Mouse (Mus musculus) lung, embryonic 15.5 days (tissue): ENCODE results near the gene Tpbg. TPM values are rescaled to one million over a fixed set of nuclear protein-coding genes. Genes with fewer than 3 reads are reported as not detected.

ENCODE experiments used
- ATAC-seq: fragments of 200-750 bp; cut with Nextera tagmentation; 2 replicates; pipeline ENCODE4 v1.8.0; 2017; ENCODE audit warnings: moderate number of reproducible peaks, borderline replicate concordance; ENCODE audit not compliant: low FRiP score, low TSS enrichment; ENCODE audit errors: extremely low read depth
- H3K27ac ChIP-seq: fragments of 300-500 bp; sonication (generic); 2 replicates; pipeline ENCODE4 v1.5.1; 2015; ENCODE audit warnings: moderate library complexity, mild to moderate bottlenecking, inconsistent platforms
- H3K27me3 ChIP-seq: fragments of 300-500 bp; sonication (generic); 2 replicates; pipeline ENCODE4 v1.6.1; 2015; ENCODE audit warnings: inconsistent platforms
- H3K36me3 ChIP-seq: fragments of 300-500 bp; sonication (generic); 2 replicates; pipeline ENCODE4 v1.6.1; 2015; ENCODE audit warnings: inconsistent platforms
- H3K4me1 ChIP-seq: fragments of 300-500 bp; sonication (generic); 2 replicates; pipeline ENCODE4 v1.6.1; 2015; ENCODE audit warnings: inconsistent platforms
- H3K4me2 ChIP-seq: fragments of 300-500 bp; sonication (generic); 2 replicates; pipeline ENCODE4 v1.6.1; 2015; ENCODE audit warnings: inconsistent platforms, mild to moderate bottlenecking, moderate library complexity
- H3K4me3 ChIP-seq: fragments of 300-500 bp; sonication (generic); 2 replicates; pipeline ENCODE4 v1.5.1; 2015; ENCODE audit warnings: mild to moderate bottlenecking, inconsistent platforms
- H3K9ac ChIP-seq: fragments of 300-500 bp; sonication (generic); 2 replicates; pipeline ENCODE4 v1.6.1; 2015; ENCODE audit warnings: inconsistent platforms
- H3K9me3 ChIP-seq: fragments of 300-500 bp; sonication (generic); 2 replicates; pipeline ENCODE4 v1.6.1; 2016; ENCODE audit warnings: inconsistent platforms
- WGBS: fragments of 180-500 bp; shearing (Covaris S2); methylation state at CpG from one replicate; pipeline ENCODE4 v1.1.7; 2015; 5-methylcytosine and 5-hydroxymethylcytosine counted together
- polyA plus RNA-seq: library from polyadenylated mRNA; unstranded; fragments of >200 nt; fragmentation: Nextera tagmentation; extraction: Ambion mirVana; gene quantifications from 2 replicates; pipeline ENCODE4 v1.2.1, GENCODE M21; 2015

Tpbg gene
- polyA plus RNA-seq, 1 experiment from 2014 or later = 12.9 TPM

DNA sequence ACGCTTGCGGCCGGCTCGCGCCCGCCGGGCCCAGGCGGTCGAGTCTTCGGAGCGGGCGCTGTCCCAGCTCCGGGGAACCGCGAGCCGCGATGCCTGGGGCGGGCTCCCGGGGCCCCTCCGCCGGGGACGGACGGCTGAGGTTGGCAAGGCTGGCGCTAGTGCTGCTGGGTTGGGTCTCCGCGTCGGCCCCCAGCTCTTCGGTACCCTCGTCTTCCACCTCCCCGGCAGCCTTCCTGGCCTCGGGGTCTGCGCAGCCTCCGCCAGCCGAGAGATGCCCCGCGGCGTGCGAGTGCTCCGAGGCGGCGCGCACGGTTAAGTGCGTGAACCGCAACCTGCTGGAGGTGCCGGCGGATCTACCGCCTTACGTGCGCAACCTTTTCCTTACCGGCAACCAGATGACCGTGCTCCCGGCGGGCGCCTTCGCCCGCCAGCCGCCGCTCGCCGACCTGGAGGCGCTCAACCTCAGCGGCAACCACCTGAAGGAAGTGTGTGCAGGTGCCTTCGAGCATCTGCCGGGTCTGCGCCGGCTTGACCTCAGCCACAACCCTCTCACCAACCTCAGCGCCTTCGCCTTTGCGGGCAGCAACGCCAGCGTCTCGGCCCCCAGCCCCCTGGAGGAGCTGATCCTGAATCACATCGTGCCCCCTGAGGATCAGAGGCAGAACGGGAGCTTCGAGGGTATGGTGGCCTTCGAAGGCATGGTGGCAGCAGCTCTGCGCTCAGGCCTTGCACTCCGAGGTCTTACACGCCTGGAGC is 1.9 kb downstream of the Tpbg start:
- H3K36me3 ChIP-seq = peaks cover 5% of the 10 kb centered on the region
- no peaks in the 10 kb centered on the region for H3K9me3 ChIP-seq
- ATAC-seq = peak; percentile 10; the same call in 1 of the 2 replicates
- peak overlapping the region; percentile 98 for H3K4me2 ChIP-seq
- peak overlapping the region; percentile 74 for H3K4me3 ChIP-seq
- H3K4me1 ChIP-seq = peaks cover 13% of the 10 kb centered on the region
- H3K9ac ChIP-seq = peak overlapping the region; percentile 70
- 2% methylated on average over 80 of the region's 80 CpGs for WGBS
- peak overlapping the region; percentile 85 for H3K27ac ChIP-seq
- peaks cover 5% of the 10 kb centered on the region; the same call in 1 of the 2 replicates for H3K27me3 ChIP-seq

DNA sequence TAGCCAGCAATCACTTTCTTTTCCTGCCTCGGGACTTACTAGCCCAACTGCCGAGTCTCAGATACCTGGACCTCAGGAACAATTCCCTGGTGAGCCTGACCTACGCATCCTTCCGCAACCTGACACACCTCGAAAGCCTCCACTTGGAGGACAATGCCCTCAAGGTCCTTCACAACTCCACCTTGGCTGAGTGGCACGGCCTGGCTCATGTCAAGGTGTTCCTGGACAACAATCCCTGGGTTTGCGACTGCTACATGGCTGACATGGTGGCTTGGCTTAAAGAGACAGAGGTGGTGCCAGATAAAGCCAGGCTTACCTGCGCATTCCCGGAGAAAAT is 2.4 kb downstream of the Tpbg start:
- Histone ChIP-seq H3K4me1 (peaks cover 13% of the 10 kb centered on the region), H3K27ac (no peak overlapping the region), H3K27me3 (peaks cover 5% of the 10 kb centered on the region; the same call in 1 of the 2 replicates), H3K9me3 (no peaks in the 10 kb centered on the region), H3K36me3 (peaks cover 5% of the 10 kb centered on the region), H3K4me3 (peak overlapping the region; percentile 74), H3K9ac (peak overlapping the region; percentile 70; the same call in 1 of the 2 replicates), H3K4me2 (peak overlapping the region; percentile 98)
- no peak for ATAC-seq
- 61% methylated on average over 9 of the region's 9 CpGs for WGBS

DNA sequence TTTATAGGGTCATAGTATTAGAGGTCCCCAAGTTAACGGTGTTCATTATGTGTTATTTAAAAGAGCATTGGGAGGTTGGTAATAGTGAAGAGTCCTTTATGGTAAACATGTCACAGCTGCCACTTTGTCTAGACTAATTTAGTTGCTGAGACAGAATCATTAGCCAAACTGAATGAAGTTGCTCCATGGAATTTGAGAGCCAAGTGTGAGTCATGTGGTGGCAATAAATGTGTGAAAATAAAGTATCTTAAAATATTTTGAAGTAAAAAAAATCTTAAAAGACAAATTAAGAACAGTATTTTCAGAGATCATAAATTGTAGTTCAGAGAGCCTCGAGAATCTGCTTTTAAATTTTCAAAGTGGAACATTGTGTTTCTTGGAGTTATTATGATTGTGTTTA is 4.0 kb downstream of the Tpbg start:
- no peak overlapping the region for H3K4me2 ChIP-seq
- 65% methylated on average over 2 of the region's 2 CpGs for WGBS
- peaks cover 13% of the 10 kb centered on the region for H3K4me1 ChIP-seq
- no peak overlapping the region for H3K27ac ChIP-seq
- H3K36me3 ChIP-seq = peaks cover 5% of the 10 kb centered on the region
- no peak overlapping the region for H3K4me3 ChIP-seq
- peaks cover 5% of the 10 kb centered on the region; the same call in 1 of the 2 replicates for H3K27me3 ChIP-seq
- no peak overlapping the region for H3K9ac ChIP-seq
- no peaks in the 10 kb centered on the region for H3K9me3 ChIP-seq
- ATAC-seq = no peak

DNA sequence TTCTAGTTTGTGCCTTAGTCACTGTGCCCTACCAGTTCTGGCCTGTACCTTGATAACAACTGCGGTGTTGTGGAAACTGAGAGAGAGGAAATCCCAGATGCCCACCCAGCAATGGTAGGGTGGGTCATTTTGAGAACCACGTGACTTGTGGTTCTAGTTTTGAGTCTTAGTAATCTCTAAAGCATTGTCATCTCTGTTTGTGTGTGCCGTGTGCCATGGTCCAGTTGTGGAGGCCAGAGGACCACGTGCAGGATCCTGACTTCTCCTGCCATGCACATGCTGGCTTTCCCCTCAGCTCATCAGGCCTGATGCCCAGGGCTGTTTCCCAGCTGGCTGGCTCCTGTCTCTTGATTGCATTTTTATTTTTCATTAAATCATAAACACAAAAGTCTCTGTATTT is 12.6 kb downstream of the Tpbg start:
- no peak overlapping the region for H3K27ac ChIP-seq
- H3K27me3 ChIP-seq = no peaks in the 10 kb centered on the region
- WGBS = 85% methylated on average over 4 of the region's 4 CpGs
- H3K4me3 ChIP-seq = no peak overlapping the region
- H3K4me2 ChIP-seq = no peak overlapping the region
- no peak overlapping the region for H3K9ac ChIP-seq
- no peaks in the 10 kb centered on the region for H3K4me1 ChIP-seq
- H3K36me3 ChIP-seq = no peaks in the 10 kb centered on the region
- H3K9me3 ChIP-seq = no peaks in the 10 kb centered on the region
- no peak for ATAC-seq

DNA sequence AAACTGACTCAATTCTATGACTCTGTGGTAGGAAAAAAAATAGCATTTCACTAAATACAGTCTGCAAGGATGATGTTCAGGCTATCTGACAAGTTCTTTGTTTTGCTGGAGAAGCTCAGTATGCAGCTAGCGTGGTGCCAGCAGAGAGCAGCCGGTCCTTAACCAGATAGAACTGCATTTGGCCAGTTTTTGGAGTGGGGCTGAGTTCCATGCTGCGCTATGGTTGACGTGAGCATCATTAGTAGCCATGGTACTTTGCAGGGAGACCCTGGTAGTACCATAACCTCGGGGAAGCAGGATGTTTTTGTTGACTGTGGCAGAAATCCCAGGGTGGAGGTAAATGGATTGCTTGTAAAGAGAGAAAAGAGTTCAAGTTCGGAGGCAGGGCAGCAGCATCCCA is 14.3 kb downstream of the Tpbg start:
- no peak for ATAC-seq
- H3K9ac ChIP-seq = no peak overlapping the region
- H3K9me3 ChIP-seq = no peaks in the 10 kb centered on the region
- H3K27ac ChIP-seq = no peak overlapping the region
- H3K4me2 ChIP-seq = no peak overlapping the region
- no peaks in the 10 kb centered on the region for H3K27me3 ChIP-seq
- no peak overlapping the region for H3K4me3 ChIP-seq
- H3K36me3 ChIP-seq = no peaks in the 10 kb centered on the region
- 0 out of 2 replicates have a peak, but pooled peaks cover 4% of the 10 kb centered on the region for H3K4me1 ChIP-seq
- 57% methylated on average over 6 of the region's 6 CpGs for WGBS

DNA sequence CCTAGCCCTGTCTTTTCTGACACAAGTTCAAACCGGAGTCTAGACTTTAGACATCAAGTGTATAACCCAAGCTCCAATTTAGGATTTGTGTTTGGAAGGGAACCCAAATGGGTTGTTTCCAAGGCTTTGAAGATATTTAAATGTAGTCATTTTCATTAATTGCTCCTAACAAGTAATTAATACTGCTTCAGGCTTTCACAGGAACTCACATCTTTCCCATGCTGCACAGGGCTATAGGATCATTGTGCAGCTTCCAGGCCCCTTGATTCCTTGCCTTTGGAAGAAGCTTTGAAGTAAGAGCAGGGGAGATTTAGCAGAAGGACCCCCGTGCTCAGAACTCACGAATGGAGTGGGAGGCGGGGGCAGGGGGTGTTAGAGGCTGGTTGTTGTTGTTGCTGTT is 18.9 kb downstream of the Tpbg start:
- ATAC-seq = no peak
- no peaks in the 10 kb centered on the region for H3K9me3 ChIP-seq
- WGBS = 50% methylated on average over 4 of the region's 4 CpGs

DNA sequence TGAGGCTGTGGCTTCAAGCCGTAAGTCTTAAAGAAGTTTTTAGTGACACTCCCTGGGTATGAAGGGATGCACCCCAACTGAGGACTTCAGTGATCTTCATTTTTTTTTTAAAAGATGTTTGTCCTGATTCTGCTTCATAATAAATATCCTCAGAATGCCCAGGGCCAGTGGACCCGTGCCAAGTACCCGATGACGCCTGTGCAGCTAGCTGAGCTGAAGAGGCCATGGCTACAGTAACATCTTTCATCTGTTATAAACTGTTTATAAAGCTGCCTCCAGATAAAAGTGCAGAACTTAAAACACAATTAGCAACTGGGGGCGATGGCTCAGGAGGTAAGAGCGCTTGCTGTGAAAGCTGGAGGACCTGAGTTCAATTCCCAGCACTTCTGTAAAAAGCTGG is 20.4 kb downstream of the Tpbg start:
- no peak for ATAC-seq
- Histone ChIP-seq H3K9me3 (no peaks in the 10 kb centered on the region), H3K4me1 (peaks cover 13% of the 10 kb centered on the region), H3K27me3 (no peaks in the 10 kb centered on the region), H3K9ac (no peak overlapping the region), H3K27ac (no peak overlapping the region), H3K36me3 (no peaks in the 10 kb centered on the region), H3K4me3 (no peak overlapping the region), H3K4me2 (no peak overlapping the region)
- 35% methylated on average over 6 of the region's 6 CpGs for WGBS

More for the DNA sequence above, 18.9 kb downstream of the Tpbg start:
- no peaks in the 10 kb centered on the region for H3K27me3 ChIP-seq
- H3K4me3 ChIP-seq = no peak overlapping the region
- peaks cover 13% of the 10 kb centered on the region for H3K4me1 ChIP-seq
- no peak overlapping the region for H3K9ac ChIP-seq
- H3K27ac ChIP-seq = no peak overlapping the region
- H3K36me3 ChIP-seq = no peaks in the 10 kb centered on the region
- no peak overlapping the region for H3K4me2 ChIP-seq

DNA sequence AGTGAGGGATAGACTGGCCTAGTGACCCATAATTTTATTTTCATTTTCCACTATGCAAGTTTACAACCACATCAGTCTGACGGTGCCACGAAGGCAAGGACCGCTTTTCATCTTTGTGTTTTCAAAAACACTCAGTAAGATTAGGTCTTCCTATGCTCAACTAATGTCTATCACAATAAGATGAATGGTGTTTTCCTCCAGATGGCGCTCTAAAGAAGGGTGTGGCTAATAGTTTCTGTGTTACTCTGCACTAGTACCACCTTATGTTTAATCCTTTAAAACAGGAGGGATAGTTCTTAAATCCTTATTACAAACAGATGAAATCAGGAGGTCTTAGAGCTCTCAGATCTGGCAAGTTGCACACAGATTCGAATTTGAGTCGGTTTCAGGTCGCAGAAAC is 30.7 kb downstream of the Tpbg start:
- no peaks in the 10 kb centered on the region for H3K9me3 ChIP-seq
- H3K4me1 ChIP-seq = no peaks in the 10 kb centered on the region
- no peak for ATAC-seq
- H3K27me3 ChIP-seq = no peaks in the 10 kb centered on the region
- H3K4me2 ChIP-seq = no peak overlapping the region
- no peak overlapping the region for H3K27ac ChIP-seq
- 74% methylated on average over 7 of the region's 7 CpGs for WGBS
- H3K4me3 ChIP-seq = no peak overlapping the region
- no peaks in the 10 kb centered on the region for H3K36me3 ChIP-seq
- no peak overlapping the region for H3K9ac ChIP-seq

DNA sequence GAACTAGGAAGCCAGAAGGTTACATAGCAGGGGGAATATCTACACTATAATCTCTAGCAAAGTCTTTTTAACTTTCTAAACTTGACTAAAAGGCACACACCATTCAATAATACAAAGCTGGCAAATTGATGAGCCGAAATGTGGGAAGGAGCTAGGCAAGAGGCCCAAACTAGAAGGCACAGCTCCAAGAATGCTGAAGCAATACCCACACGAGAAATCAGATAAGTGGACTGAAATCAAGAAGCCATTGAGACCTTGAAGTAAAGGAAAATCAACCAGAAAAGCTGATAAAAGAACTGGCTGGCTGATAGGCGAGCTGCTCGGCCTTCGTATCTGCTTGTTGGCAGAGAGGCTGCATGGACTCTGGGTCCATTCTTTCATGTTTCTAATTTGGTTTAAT is 51.5 kb downstream of the Tpbg start:
- no peaks in the 10 kb centered on the region for H3K4me1 ChIP-seq
- H3K27ac ChIP-seq = no peak overlapping the region
- no peak for ATAC-seq
- H3K4me3 ChIP-seq = no peak overlapping the region
- no peaks in the 10 kb centered on the region for H3K36me3 ChIP-seq
- no peaks in the 10 kb centered on the region for H3K9me3 ChIP-seq
- H3K9ac ChIP-seq = no peak overlapping the region
- H3K27me3 ChIP-seq = no peaks in the 10 kb centered on the region
- no peak overlapping the region for H3K4me2 ChIP-seq
- WGBS = 71% methylated on average over 5 of the region's 5 CpGs

Other genes with a start within 250 kb of the Tpbg start
- 29.3 and 31.1 TPM in 2 replicates for gene Ibtk, start 93.0 kb upstream of the Tpbg start, polyA plus RNA-seq